Mouse (Mus musculus) CH12.LX (cell line): ENCODE data around the gene Pou3f3. TPM values are rescaled to one million over a fixed set of nuclear protein-coding genes. Genes with fewer than 3 reads are reported as not detected.

ENCODE experiments used
- DNase-seq: peaks from one replicate; pipeline ENCODE4 v3.0.0-alpha.2; 2013; ENCODE audit errors: extremely low read depth
- H3K27ac ChIP-seq: 2 replicates; pipeline ENCODE4 v1.5.1; 2012; ENCODE audit warnings: low read depth, mild to moderate bottlenecking, control low read depth, moderate library complexity; ENCODE audit not compliant: insufficient read depth
- H3K27me3 ChIP-seq: replicated peaks from 2 replicates; pipeline ENCODE3; 2012; ENCODE audit warnings: inconsistent platforms
- H3K36me3 ChIP-seq, 2 experiments: replicated peaks in 1 of 2; 2 replicates each; pipeline versions ENCODE3 to v1.6.1; 2012; ENCODE audit warnings: inconsistent platforms in 1 of 2, low read length in 1 of 2, mild to moderate bottlenecking in 1 of 2, mixed read lengths in 1 of 2, moderate library complexity in 1 of 2; ENCODE audit not compliant: control insufficient read depth in 1 of 2, insufficient read depth in 1 of 2
- H3K4me1 ChIP-seq, 2 experiments: 2 replicates each; pipeline ENCODE4 v1.6.1; 2012; ENCODE audit warnings: inconsistent platforms in 1 of 2, moderate library complexity in 1 of 2; ENCODE audit not compliant: insufficient read depth in 2 of 2, control insufficient read depth in 1 of 2
- H3K4me2 ChIP-seq: 2 replicates; pipeline ENCODE4 v1.6.1; 2012; ENCODE audit warnings: low read depth, mild to moderate bottlenecking, control low read depth; ENCODE audit not compliant: poor library complexity, insufficient read depth, severe bottlenecking
- H3K4me3 ChIP-seq, 3 experiments: fragments of 150-350 bp in 1 of 3; sonication (generic) in 1 of 3; replicated peaks in 1 of 3; 2 replicates each; pipeline versions ENCODE3 to v1.5.1; 2011 to 2012; ENCODE audit warnings: low read depth in 2 of 3, low read length in 2 of 3, mild to moderate bottlenecking in 2 of 3, moderate library complexity in 2 of 3, control low read depth in 1 of 3, improper control_type of control experiment in 1 of 3, inconsistent platforms in 1 of 3, mixed read lengths in 1 of 3; ENCODE audit not compliant: poor library complexity in 1 of 3
- H3K79me2 ChIP-seq: replicated peaks from 2 replicates; pipeline ENCODE4 v1.6.1; 2012; ENCODE audit warnings: mild to moderate bottlenecking, moderate library complexity; ENCODE audit not compliant: control insufficient read depth, poor library complexity, insufficient read depth, severe bottlenecking; ENCODE audit errors: extremely low read depth
- H3K9ac ChIP-seq: 2 replicates; pipeline ENCODE4 v1.6.1; 2012; ENCODE audit warnings: low read depth, mild to moderate bottlenecking, control low read depth, moderate library complexity; ENCODE audit not compliant: insufficient read depth
- H3K9me3 ChIP-seq: replicated peaks from 2 replicates; pipeline ENCODE3; 2012; ENCODE audit warnings: low read length, inconsistent platforms, mixed read lengths
- BHLHE40 ChIP-seq: IDR thresholded peaks from 2 replicates; pipeline ENCODE4 v1.6.1; 2011; ENCODE audit warnings: mild to moderate bottlenecking, low read depth, low read length, improper control_type of control experiment
- CHD1 ChIP-seq: IDR thresholded peaks from 2 replicates; pipeline ENCODE4 v1.6.1; 2012; ENCODE audit warnings: low read depth, low read length, improper control_type of control experiment, inconsistent platforms
- CTCF ChIP-seq, 2 experiments: IDR thresholded peaks in 1 of 2; conservative IDR thresholded peaks in 1 of 2; 2 replicates each; pipeline ENCODE4 v1.5.1; 2011 to 2012; ENCODE audit warnings: low read depth in 2 of 2, low read length in 2 of 2, improper control_type of control experiment in 1 of 2, inconsistent platforms in 1 of 2, mild to moderate bottlenecking in 1 of 2, moderate library complexity in 1 of 2
- E2F4 ChIP-seq: IDR thresholded peaks from 2 replicates; pipeline ENCODE4 v1.6.1; 2011; ENCODE audit warnings: low read depth, low read length, improper control_type of control experiment; ENCODE audit not compliant: insufficient replicate concordance
- ELF1 ChIP-seq: IDR thresholded peaks from 2 replicates; pipeline ENCODE4 v1.6.1; 2014; ENCODE audit warnings: low read depth, mild to moderate bottlenecking, inconsistent platforms, low read length, improper control_type of control experiment
- EP300 ChIP-seq: IDR thresholded peaks from 2 replicates; pipeline ENCODE4 v1.6.1; 2011; ENCODE audit warnings: low read length, improper control_type of control experiment
- ETS1 ChIP-seq: conservative IDR thresholded peaks from 2 replicates; pipeline ENCODE4 v1.6.1; 2012; ENCODE audit warnings: low read depth, mild to moderate bottlenecking, inconsistent platforms, low read length, improper control_type of control experiment, moderate library complexity
- IRF4 ChIP-seq: IDR thresholded peaks from 2 replicates; pipeline ENCODE4 v1.6.1; 2014; ENCODE audit warnings: low read depth, mild to moderate bottlenecking, inconsistent platforms, low read length, improper control_type of control experiment
- JUN ChIP-seq: IDR thresholded peaks from 2 replicates; pipeline ENCODE4 v1.6.1; 2011; ENCODE audit warnings: low read depth, mild to moderate bottlenecking, low read length, improper control_type of control experiment, moderate library complexity; ENCODE audit not compliant: insufficient read depth
- KAT2A ChIP-seq: IDR thresholded peaks from 2 replicates; pipeline ENCODE4 v1.6.1; 2012; ENCODE audit warnings: low read length, improper control_type of control experiment, inconsistent platforms; ENCODE audit not compliant: insufficient replicate concordance
- MAX ChIP-seq: IDR thresholded peaks from 2 replicates; pipeline ENCODE4 v1.6.1; 2011; ENCODE audit warnings: low read length, improper control_type of control experiment
- MAZ ChIP-seq: IDR thresholded peaks from 2 replicates; pipeline ENCODE4 v1.6.1; 2012; ENCODE audit warnings: low read depth, mild to moderate bottlenecking, inconsistent platforms, low read length, improper control_type of control experiment, moderate library complexity
- NELFE ChIP-seq: IDR thresholded peaks from 2 replicates; pipeline ENCODE4 v1.6.1; 2011; ENCODE audit warnings: low read depth, low read length, improper control_type of control experiment
- NRF1 ChIP-seq: IDR thresholded peaks from 2 replicates; pipeline ENCODE4 v1.6.1; 2014; ENCODE audit warnings: low read depth, mild to moderate bottlenecking, inconsistent platforms, low read length, improper control_type of control experiment, moderate library complexity
- PAX5 ChIP-seq: IDR thresholded peaks from 2 replicates; pipeline ENCODE4 v1.6.1; 2012; ENCODE audit warnings: low read length, inconsistent platforms, mixed read lengths
- POLR2A ChIP-seq: IDR thresholded peaks from 2 replicates; pipeline ENCODE4 v1.6.1; 2011; ENCODE audit warnings: low read depth, mild to moderate bottlenecking, improper control_type of control experiment, low read length
- POLR2AphosphoS2 ChIP-seq: IDR thresholded peaks from 2 replicates; pipeline ENCODE4 v1.6.1; 2011; ENCODE audit warnings: low read depth, low read length, improper control_type of control experiment
- RAD21 ChIP-seq: IDR thresholded peaks from 2 replicates; pipeline ENCODE4 v1.6.1; 2011; ENCODE audit warnings: low read depth, mild to moderate bottlenecking, low read length, improper control_type of control experiment, moderate library complexity
- RCOR1 ChIP-seq: conservative IDR thresholded peaks from 2 replicates; pipeline ENCODE4 v1.6.1; 2012; ENCODE audit warnings: low read depth, mild to moderate bottlenecking, inconsistent platforms, low read length, improper control_type of control experiment
- SIN3A ChIP-seq: IDR thresholded peaks from 2 replicates; pipeline ENCODE4 v1.6.1; 2012; ENCODE audit warnings: low read length, improper control_type of control experiment, inconsistent platforms
- SMC3 ChIP-seq: IDR thresholded peaks from 2 replicates; pipeline ENCODE4 v1.6.1; 2011; ENCODE audit warnings: low read depth, low read length, improper control_type of control experiment
- TBP ChIP-seq: conservative IDR thresholded peaks from 2 replicates; pipeline ENCODE4 v1.6.1; 2011; ENCODE audit warnings: low read depth, low read length, improper control_type of control experiment
- UBTF ChIP-seq: IDR thresholded peaks from 2 replicates; pipeline ENCODE4 v1.6.1; 2012; ENCODE audit warnings: low read depth, mild to moderate bottlenecking, inconsistent platforms, low read length, improper control_type of control experiment, moderate library complexity
- USF1 ChIP-seq: IDR thresholded peaks from 2 replicates; pipeline ENCODE4 v1.6.1; 2014; ENCODE audit warnings: low read depth, mild to moderate bottlenecking, inconsistent platforms, low read length, improper control_type of control experiment
- USF2 ChIP-seq: conservative IDR thresholded peaks from 2 replicates; pipeline ENCODE4 v1.6.1; 2011; ENCODE audit warnings: low read depth, low read length, improper control_type of control experiment
- ZC3H11A ChIP-seq: IDR thresholded peaks from 2 replicates; pipeline ENCODE4 v1.6.1; 2012; ENCODE audit warnings: low read depth, mild to moderate bottlenecking, inconsistent platforms, low read length, improper control_type of control experiment
- ZKSCAN1 ChIP-seq: IDR thresholded peaks from 2 replicates; pipeline ENCODE4 v1.6.1; 2012; ENCODE audit warnings: low read depth, inconsistent platforms, low read length, improper control_type of control experiment, borderline replicate concordance
- ZMIZ1 ChIP-seq: IDR thresholded peaks from 2 replicates; pipeline ENCODE4 v1.6.1; 2012; ENCODE audit warnings: low read depth, mild to moderate bottlenecking, inconsistent platforms, low read length, improper control_type of control experiment
- dilution Hi-C: fragments of 300-500 bp; cut with MboI; formaldehyde crosslinking; loops from 2 replicates; pipeline ENCODE4 v1.14.3; 2020; ENCODE audit warnings: low sequenced_read_pairs; ENCODE audit not compliant: extremely low pct_unique_long_range_greater_than_20kb, extremely low pct_ligation_motif_present
- in situ Hi-C: fragments of 300-500 bp; cut with MboI; formaldehyde crosslinking; loops from 3 replicates; pipeline ENCODE4 v1.14.3; 2019; ENCODE audit warnings: low sequenced_read_pairs, low pct_ligation_motif_present, low pct_unique_long_range_greater_than_20kb, mixed read lengths
- polyA plus RNA-seq: library from polyadenylated mRNA; unstranded; fragments of >175 nt; gene quantifications from 2 replicates; pipeline ENCODE4 v1.2.1, GENCODE M21; 2012; ENCODE audit warnings: low read depth; ENCODE audit not compliant: insufficient read length
- total RNA-seq, 2 experiments: library from RNA; depleted of rRNA; stranded (reverse); fragments of 300-350 nt in 1 of 2; fragments of >200 nt in 1 of 2; gene quantifications; 2 replicates each; pipeline ENCODE4 v1.2.3; 2012 to 2014

The Pou3f3 gene
- total and polyA plus RNA-seq, 3 experiments: not detected

- Histone ChIP-seq H3K4me2 (no peak overlapping the region), H3K27me3 (peaks cover 2% of the 10 kb centered on the region), H3K27ac (no peak overlapping the region), H3K4me1 (no peaks in the 10 kb centered on the region), H3K79me2 (no peaks in the 10 kb centered on the region), H3K36me3 (no peaks in the 10 kb centered on the region), H3K4me3 (no peak overlapping the region), H3K9ac (no peak overlapping the region), H3K9me3 (peaks cover 21% of the 10 kb centered on the region)
- dilution Hi-C loops: no loop called here
- TF ChIP-seq EP300: no peak
- TF ChIP-seq SMC3: no peak
- TF ChIP-seq RAD21: no peak
- TF ChIP-seq PAX5: no peak
- TF ChIP-seq POLR2A: no peak
- no peak for TF ChIP-seq CHD1
- no peak for TF ChIP-seq JUN
- TF ChIP-seq CTCF (conservative IDR thresholded peaks at IDR 0.05 in 1 of 2, IDR thresholded peaks at IDR 0.05 in 1 of 2; ENCODE audit: low read depth in 2 of 2, low read length in 2 of 2): no peak
- no peak for TF ChIP-seq MAX
- TF ChIP-seq BHLHE40: no peak
- no peak for TF ChIP-seq ELF1
- in situ Hi-C loops: no loop called here
- DNase-seq: no peak
Observed at GRCm38 (mm10) chr1:42709024-42709423, 13.5 kb downstream of the Pou3f3 start.

DNA sequence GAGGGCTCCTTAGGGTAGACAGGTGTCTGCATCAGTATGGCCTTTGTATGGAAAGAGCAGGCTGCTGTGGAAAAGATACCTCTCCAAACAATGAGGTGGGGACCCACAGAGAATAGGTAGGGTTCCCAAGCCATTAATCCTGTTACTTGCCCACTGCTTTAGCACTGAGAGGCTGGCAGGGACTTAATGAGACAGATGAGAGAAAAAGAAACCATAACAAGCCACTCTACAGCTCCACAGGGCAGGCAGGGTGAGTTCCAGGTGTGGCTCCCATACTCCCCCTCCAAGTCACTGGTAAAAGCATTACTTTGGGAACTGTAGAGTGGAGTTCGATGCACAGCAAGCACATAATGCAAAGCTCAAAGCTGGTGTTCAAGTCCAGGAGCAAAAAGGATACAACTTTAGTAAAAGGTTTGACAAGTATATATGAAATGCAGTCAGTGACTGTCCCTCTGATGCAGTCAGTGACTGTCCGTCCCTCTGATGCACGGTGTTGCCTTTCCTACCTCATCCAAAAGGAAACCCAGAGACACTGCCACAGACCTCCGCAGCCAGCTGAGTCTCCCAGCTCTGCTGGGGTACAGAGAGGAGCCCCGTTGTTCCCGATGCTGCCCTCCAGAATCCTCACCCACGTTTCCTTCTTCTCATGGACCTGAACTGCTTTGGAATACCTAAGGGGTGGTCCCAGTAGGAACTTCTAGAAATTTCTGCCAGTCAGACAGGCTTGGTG lies 14.0 kb downstream of the Pou3f3 start:
- H3K27me3 ChIP-seq: peaks cover 2% of the 10 kb centered on the region

GRCm38 (mm10) chr1:42710234-42710633 lies 14.7 kb downstream of the Pou3f3 start:
- Histone ChIP-seq H3K27ac (no peak overlapping the region), H3K36me3 (no peaks in the 10 kb centered on the region), H3K4me3 (no peak overlapping the region), H3K9me3 (peaks cover 20% of the 10 kb centered on the region), H3K79me2 (no peaks in the 10 kb centered on the region), H3K27me3 (peaks cover 2% of the 10 kb centered on the region), H3K9ac (no peak overlapping the region), H3K4me1 (no peaks in the 10 kb centered on the region), H3K4me2 (no peak overlapping the region)
- in situ Hi-C loops (no loop called here), dilution Hi-C loops (no loop called here)
- DNase-seq: no peak
- no peak for TF ChIP-seq ETS1
- TF ChIP-seq NRF1: no peak
- TF ChIP-seq USF1: no peak
- TF ChIP-seq MAZ: no peak
- TF ChIP-seq ZKSCAN1: no peak
- TF ChIP-seq SIN3A: no peak
- no peak for TF ChIP-seq SMC3
- no peak for TF ChIP-seq CHD1
- TF ChIP-seq ZC3H11A: no peak
- no peak for TF ChIP-seq BHLHE40
- no peak for TF ChIP-seq POLR2AphosphoS2
- no peak for TF ChIP-seq TBP
- no peak for TF ChIP-seq UBTF
- TF ChIP-seq ZMIZ1: no peak
- no peak for TF ChIP-seq E2F4
- TF ChIP-seq KAT2A: no peak
- TF ChIP-seq JUN: no peak
- no peak for TF ChIP-seq NELFE

More for the DNA sequence above, 14.0 kb downstream of the Pou3f3 start:
- H3K9ac ChIP-seq: no peak overlapping the region
- DNase-seq: no peak
- H3K79me2 ChIP-seq: no peaks in the 10 kb centered on the region
- H3K27ac ChIP-seq: no peak overlapping the region
- no peaks in the 10 kb centered on the region for H3K4me1 ChIP-seq
- no peak overlapping the region for H3K4me3 ChIP-seq
- in situ Hi-C loops: no loop called here
- dilution Hi-C loops: no loop called here
- no peaks in the 10 kb centered on the region for H3K36me3 ChIP-seq
- H3K4me2 ChIP-seq: no peak overlapping the region
- H3K9me3 ChIP-seq: peaks cover 21% of the 10 kb centered on the region
- TF ChIP-seq RCOR1 (no peak), IRF4 (no peak), JUN (no peak), USF2 (no peak)
